Mouse (Mus musculus) urinary bladder, adult 2 months (tissue): ENCODE measurements around the gene Thoc7. TPM values are rescaled to one million over a fixed set of nuclear protein-coding genes. Genes with fewer than 3 reads are reported as not detected.

ENCODE experiments used
- DNase-seq: peaks from one replicate; pipeline ENCODE4 v3.0.0; 2022; ENCODE audit warnings: low spot score
- polyA plus RNA-seq: library from polyadenylated mRNA; depleted of rRNA; stranded (reverse); fragments of >200 nt; gene quantifications from 2 replicates; pipeline ENCODE4 v1.2.3, GENCODE M21; 2012; rRNA removed

The Thoc7 gene
- polyA plus RNA-seq, 1 experiment, result 94.0 TPM

GRCm38 (mm10) chr14:13933290-13934051, 28.2 kb downstream of the Thoc7 start:
- no peak for DNase-seq

GRCm38 (mm10) chr14:13917630-13918029, 44.0 kb downstream of the Thoc7 start:
- no peak for DNase-seq

DNA sequence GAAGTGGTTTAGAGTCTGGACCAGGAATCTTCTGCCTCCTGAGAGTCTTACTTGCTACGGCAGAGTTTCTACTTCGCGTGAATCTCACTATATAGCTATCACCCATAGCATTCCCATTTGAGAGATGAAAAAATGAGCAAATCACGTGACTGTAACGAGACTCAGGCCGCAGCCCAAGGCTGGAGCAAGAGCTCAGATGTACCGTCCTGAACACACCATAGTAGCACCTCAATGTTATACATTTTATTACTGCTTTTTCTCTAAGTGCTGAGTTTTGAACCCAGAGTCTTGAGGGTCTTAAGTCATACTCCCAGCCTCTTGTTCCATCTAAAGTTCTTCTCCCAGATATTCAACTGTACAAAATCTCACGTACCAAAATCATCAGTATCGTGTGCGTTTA, 44.4 kb downstream of the Thoc7 start:
- no peak for DNase-seq

DNA sequence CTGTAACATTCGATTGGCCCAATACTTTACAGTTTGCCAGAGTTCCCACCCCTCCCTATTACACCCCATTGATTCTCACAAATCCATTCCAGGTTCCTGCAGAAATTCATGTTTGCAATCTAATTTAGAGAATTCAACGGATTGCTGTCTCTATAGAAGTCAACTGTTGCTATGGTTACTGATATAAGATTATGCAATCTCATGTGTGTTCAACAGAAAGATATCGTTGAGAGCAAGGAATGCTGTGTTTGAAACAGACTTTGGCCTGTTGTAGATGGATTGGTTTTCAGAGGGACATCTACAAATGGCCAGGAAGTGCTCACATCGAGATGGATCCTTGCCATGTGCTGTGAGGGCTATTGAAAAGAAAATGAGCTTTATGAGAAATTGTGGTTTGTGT, 46.4 kb downstream of the Thoc7 start:
- DNase-seq, result no peak

DNA sequence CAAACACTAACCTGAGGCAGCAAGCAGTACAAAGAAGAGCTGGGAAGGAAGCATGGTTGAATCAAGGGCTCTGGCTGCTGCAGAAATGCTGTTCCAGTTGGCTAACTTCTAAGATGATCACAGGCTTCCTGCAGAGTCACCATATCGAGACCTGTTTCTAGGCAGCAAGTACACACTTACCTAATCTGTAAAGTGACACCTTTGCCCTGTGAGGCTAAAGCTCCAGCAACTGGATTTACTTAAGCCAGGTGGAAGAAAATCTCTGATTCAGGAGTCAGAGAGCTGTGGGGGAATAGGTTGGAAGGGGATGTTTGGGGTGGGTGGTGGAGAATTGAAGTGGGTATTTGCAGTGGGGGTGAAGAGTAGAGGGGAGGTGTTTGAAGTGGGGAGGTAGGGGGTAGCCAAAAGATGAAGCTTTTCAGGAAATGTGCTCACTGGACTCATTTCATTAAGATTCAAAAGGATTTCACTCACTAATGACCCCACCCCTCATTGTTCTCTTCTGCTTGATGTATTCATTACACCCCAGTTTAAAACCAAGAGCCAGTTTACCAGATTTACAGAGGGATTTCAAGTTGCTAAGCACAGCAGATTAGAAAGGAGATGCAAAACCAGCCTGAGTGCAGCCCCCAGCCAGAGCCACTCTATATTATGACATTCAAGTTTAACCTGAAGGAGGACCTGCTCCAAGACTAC, 47.1 kb downstream of the Thoc7 start, which contains the start of gene Gm281:
TSS of gene Gm281 (minus strand) at position 92 of the 696 bp plus-strand sequence.
- no peak for DNase-seq

- no peak for DNase-seq
Observed at GRCm38 (mm10) chr14:13910148-13910547, 51.5 kb downstream of the Thoc7 start.

GRCm38 (mm10) chr14:13907145-13907544, 54.5 kb downstream of the Thoc7 start:
- DNase-seq, result no peak

GRCm38 (mm10) chr14:13906461-13906860, 55.2 kb downstream of the Thoc7 start:
- no peak for DNase-seq

DNA sequence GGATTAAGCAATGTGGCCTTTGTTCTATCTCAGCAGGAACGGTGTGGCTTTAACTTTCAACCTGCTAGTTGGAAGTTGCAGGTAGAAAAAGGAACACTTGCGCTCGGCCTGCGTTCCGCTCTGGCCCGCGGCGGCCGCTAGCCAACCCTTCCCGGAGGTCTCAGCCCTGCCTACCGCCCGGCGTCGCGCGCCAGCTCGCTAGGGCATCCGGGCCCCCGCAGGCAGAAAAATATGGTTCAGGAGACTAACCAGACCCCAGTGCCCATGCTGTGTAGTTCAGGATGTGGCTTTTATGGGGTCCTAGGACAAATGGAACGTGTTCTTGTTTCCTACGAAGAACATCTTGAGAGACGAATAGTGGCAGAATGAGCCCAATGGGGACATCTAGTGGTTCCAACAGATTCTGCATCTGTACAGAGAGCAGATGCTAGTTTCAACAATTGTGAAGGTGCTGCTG, 60.0 kb downstream of the Thoc7 start:
- DNase-seq, result peak; percentile 29

Other genes starting within 250 kb of the Thoc7 start
- gene Gm281, start 47.4 kb downstream of the Thoc7 start, polyA plus RNA-seq, result not detected in 2 replicates
- gene Atxn7, start 412 bp downstream of the Thoc7 start, polyA plus RNA-seq, result 18.1 and 18.3 TPM in 2 replicates
- gene Psmd6, start 159.1 kb upstream of the Thoc7 start, polyA plus RNA-seq, result 85.1 and 90.7 TPM in 2 replicates
- gene Olfr720, start 225.0 kb upstream of the Thoc7 start, polyA plus RNA-seq, result not detected in 2 replicates